Mouse (Mus musculus): ENCODE results near the gene Manbal.

GRCm38 (mm10) chr2:157399797-157400196 lies 32.4 kb downstream of the Manbal start:
- no peak for TF ChIP-seq POLR2A (IDR thresholded peaks at IDR 0.05; ENCODE audit: extremely low read depth, insufficient read depth, low read length)
- TF ChIP-seq CTCF (IDR thresholded peaks at IDR 0.05; ENCODE audit: low read depth, low read length), result no peak

All from liver, adult 2 months (tissue).